Mouse (Mus musculus) forebrain, embryonic 11.5 days (tissue): ENCODE data around the gene C530008M17Rik. TPM values are rescaled to one million over a fixed set of nuclear protein-coding genes. Genes with fewer than 3 reads are reported as not detected.

Source experiments
- ATAC-seq: fragments of 200-750 bp; cut with Nextera tagmentation; replicated peaks from 2 replicates; pipeline ENCODE4 v1.8.0; 2017; ENCODE audit warnings: moderate TSS enrichment; ENCODE audit not compliant: low FRiP score
- DNase-seq: peaks from one replicate; pipeline ENCODE4 v3.0.0-alpha.2; 2017; ENCODE audit warnings: low spot score
- H3K27ac ChIP-seq: fragments of 300-500 bp; sonication (generic); 2 replicates; pipeline ENCODE4 v1.5.1; 2014; ENCODE audit warnings: low read depth, low read length
- H3K27me3 ChIP-seq: fragments of 300-500 bp; sonication (generic); 2 replicates; pipeline ENCODE4 v1.6.1; 2014; ENCODE audit warnings: mild to moderate bottlenecking, low read length, mixed read lengths; ENCODE audit not compliant: control insufficient read depth, insufficient read depth
- H3K36me3 ChIP-seq: fragments of 300-500 bp; sonication (generic); 2 replicates; pipeline ENCODE4 v1.6.1; 2014; ENCODE audit warnings: mild to moderate bottlenecking, low read length, moderate library complexity, mixed read lengths; ENCODE audit not compliant: control insufficient read depth, insufficient read depth
- H3K4me1 ChIP-seq: fragments of 300-500 bp; sonication (generic); replicated peaks from 2 replicates; pipeline ENCODE4 v1.6.1; 2014; ENCODE audit warnings: low read length, mixed read lengths; ENCODE audit not compliant: control insufficient read depth, insufficient read depth
- H3K4me2 ChIP-seq: fragments of 300-500 bp; sonication (generic); 2 replicates; pipeline ENCODE4 v1.6.1; 2014; ENCODE audit warnings: low read depth, mild to moderate bottlenecking, low read length, moderate library complexity, mixed read lengths; ENCODE audit not compliant: severe bottlenecking
- H3K4me3 ChIP-seq: fragments of 300-500 bp; sonication (generic); 2 replicates; pipeline ENCODE4 v1.5.1; 2014; ENCODE audit warnings: low read depth, low read length
- H3K9ac ChIP-seq: fragments of 300-500 bp; sonication (generic); 2 replicates; pipeline ENCODE4 v1.6.1; 2014; ENCODE audit warnings: low read length
- H3K9me3 ChIP-seq: fragments of 300-500 bp; sonication (generic); 2 replicates; pipeline ENCODE4 v1.6.1; 2016; ENCODE audit warnings: low read length, mixed read lengths; ENCODE audit not compliant: control insufficient read depth
- WGBS: fragments of 180-500 bp; shearing (Covaris S2); extraction: QIAGEN DNeasy Blood & Tissue Kit; methylation state at CpG from one replicate; pipeline ENCODE4 v1.1.7; 2014; 5-methylcytosine and 5-hydroxymethylcytosine counted together
- polyA plus RNA-seq: library from polyadenylated mRNA; unstranded; fragments of >200 nt; fragmentation: Nextera tagmentation; extraction: Ambion mirVana; gene quantifications from 2 replicates; pipeline ENCODE4 v1.2.1, GENCODE M21; 2014

The C530008M17Rik gene
- polyA plus RNA-seq, 1 experiment from 2014 or later, result 40.6 TPM

DNA sequence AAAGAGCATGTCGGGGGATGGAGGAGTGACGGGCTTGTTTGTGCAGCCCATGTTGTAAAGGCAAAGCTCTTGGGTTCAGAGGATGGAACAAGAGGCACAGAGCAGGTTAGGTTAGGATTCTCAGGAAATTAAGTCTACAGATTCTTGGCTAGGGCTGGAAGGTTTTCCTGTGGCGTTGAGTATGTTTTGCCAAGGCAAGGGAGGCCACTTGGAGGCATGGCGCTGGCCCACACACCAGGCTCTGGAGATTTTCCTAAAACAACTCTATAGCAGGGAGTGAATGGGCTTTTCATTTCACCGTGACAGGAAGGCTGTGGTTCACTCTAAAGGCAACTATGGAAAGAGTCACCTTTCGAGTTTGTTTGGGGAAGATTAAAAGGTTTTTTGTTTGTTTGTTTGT lies 32.3 kb downstream of the C530008M17Rik start:
- H3K27ac ChIP-seq, result no peak overlapping the region
- peaks cover 3% of the 10 kb centered on the region; the same call in 1 of the 2 replicates for H3K4me1 ChIP-seq
- H3K4me2 ChIP-seq, result no peak overlapping the region
- no peak overlapping the region for H3K4me3 ChIP-seq
- 85% methylated on average over 6 of the region's 6 CpGs for WGBS
- no peak for ATAC-seq
- no peak overlapping the region for H3K9ac ChIP-seq
- no peaks in the 10 kb centered on the region for H3K36me3 ChIP-seq
- no peaks in the 10 kb centered on the region for H3K9me3 ChIP-seq
- DNase-seq, result no peak
- no peaks in the 10 kb centered on the region for H3K27me3 ChIP-seq

DNA sequence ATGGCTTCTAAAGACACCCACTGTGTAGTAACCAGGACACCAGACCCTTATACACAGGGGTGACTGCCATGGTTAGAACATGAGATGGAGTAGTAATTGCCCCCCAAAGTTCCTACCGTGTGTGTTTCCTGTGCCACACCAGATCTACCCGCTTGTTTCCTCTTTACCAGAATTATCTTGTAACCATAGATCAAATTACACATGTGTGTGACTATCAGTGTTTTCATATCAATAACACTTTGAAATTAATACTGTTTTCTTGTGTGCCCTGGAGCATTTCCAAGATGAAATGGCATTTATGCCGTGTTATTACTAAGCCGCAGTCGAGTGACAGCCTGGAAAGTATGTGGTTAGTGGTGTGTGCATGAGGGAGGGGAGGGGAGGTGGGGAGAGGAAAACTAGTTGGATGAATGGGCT lies 33.9 kb downstream of the C530008M17Rik start:
- Histone ChIP-seq H3K4me1 (no peaks in the 10 kb centered on the region), H3K27me3 (no peaks in the 10 kb centered on the region), H3K36me3 (no peaks in the 10 kb centered on the region), H3K9me3 (no peaks in the 10 kb centered on the region; the same call in 1 of the 2 replicates), H3K4me3 (no peak overlapping the region), H3K27ac (no peak overlapping the region), H3K4me2 (no peak overlapping the region), H3K9ac (no peak overlapping the region)
- ATAC-seq (no peak), DNase-seq (no peak)
- 84% methylated on average over 5 of the region's 5 CpGs for WGBS

DNA sequence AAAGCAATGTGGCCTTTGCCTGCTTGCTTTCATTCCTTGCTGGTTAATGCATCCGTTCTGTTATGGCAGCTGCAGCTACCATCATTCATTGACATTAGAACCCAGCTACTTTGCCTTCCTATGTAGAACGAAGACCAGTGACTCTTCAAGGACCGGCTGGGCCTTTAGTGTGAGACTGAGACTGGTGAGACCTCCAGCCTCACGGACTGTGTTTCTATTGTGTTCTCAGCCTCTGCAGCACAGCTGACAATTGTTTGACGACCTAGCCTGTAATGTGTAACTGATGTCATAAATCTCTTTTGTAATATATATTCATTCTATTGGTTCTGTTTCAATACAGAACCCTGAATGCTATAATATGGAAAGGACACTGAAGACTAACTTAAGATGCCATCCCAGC lies 34.9 kb downstream of the C530008M17Rik start:
- ATAC-seq (no peak), DNase-seq (no peak)
- H3K9ac ChIP-seq, result no peak overlapping the region
- no peak overlapping the region for H3K27ac ChIP-seq
- H3K4me3 ChIP-seq, result no peak overlapping the region
- no peaks in the 10 kb centered on the region for H3K36me3 ChIP-seq
- no peaks in the 10 kb centered on the region for H3K4me1 ChIP-seq
- H3K9me3 ChIP-seq, result peaks cover 2% of the 10 kb centered on the region; the same call in 1 of the 2 replicates
- no peak overlapping the region for H3K4me2 ChIP-seq
- no peaks in the 10 kb centered on the region for H3K27me3 ChIP-seq
- WGBS, result 93% methylated on average over 5 of the region's 5 CpGs

DNA sequence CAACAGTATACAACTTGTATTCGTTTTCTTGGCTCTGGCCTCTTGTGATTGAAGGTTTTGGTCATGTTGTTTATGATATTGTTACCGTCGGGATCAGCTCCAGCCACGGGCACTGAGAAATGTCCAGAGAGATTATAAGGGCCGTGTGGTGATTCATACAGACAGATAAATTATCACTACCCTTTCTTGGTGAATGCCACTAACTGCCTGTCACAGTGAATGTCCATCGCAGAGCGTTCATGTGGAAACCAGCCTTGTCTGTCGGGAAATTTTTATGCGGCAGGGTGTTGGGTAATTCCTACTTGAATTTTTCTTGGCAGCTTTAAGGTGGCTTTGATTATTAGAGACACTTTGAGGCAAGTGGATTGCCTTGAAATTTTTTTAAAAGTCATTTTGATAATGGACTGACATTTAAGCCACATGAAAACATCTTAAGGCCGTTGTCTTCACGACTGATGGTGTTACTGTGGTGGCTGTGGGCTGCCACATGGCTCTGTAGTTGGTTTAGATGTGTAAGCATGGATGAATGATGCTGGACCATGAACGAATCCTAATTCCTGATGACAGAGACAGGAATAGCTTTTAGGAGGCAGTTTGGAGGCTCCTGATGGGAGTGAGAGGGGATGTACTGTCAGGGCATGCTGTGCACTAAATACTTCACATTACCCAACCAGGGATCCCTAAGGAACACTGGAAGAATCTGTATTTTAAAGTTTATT lies 35.6 kb downstream of the C530008M17Rik start:
- no peak overlapping the region for H3K9ac ChIP-seq
- WGBS, result 89% methylated on average over 12 of the region's 12 CpGs
- no peak overlapping the region for H3K4me3 ChIP-seq
- no peaks in the 10 kb centered on the region for H3K36me3 ChIP-seq
- H3K27me3 ChIP-seq, result no peaks in the 10 kb centered on the region
- no peak overlapping the region for H3K27ac ChIP-seq
- H3K4me1 ChIP-seq, result no peaks in the 10 kb centered on the region
- ATAC-seq (no peak), DNase-seq (no peak)
- H3K9me3 ChIP-seq, result peaks cover 2% of the 10 kb centered on the region; the same call in 1 of the 2 replicates
- H3K4me2 ChIP-seq, result no peak overlapping the region

DNA sequence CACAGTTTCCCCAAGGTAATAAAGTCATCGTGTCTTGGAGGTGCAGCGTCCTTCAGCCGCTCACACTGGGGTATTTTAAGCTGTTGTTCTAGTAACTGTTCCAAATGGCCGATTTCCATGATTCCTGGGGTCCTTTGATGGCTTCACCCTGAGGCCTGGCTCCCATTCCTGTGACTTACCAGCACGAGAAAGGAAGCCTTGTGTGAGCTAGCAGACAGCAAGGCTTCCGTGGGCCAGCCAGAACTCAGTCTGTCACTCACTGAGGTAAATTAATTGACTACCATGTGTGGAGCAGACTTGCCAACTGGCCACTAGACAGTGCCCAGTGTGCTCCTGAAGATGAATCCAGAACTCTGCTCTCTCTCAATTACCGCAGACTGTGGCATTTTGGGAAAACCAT lies 41.2 kb downstream of the C530008M17Rik start:
- H3K4me2 ChIP-seq, result no peak overlapping the region
- H3K4me1 ChIP-seq, result peaks cover 4% of the 10 kb centered on the region; the same call in 1 of the 2 replicates
- no peaks in the 10 kb centered on the region for H3K36me3 ChIP-seq
- H3K9ac ChIP-seq, result no peak overlapping the region
- H3K27me3 ChIP-seq, result no peaks in the 10 kb centered on the region
- no peak overlapping the region for H3K4me3 ChIP-seq
- ATAC-seq (no peak), DNase-seq (no peak)
- 73% methylated on average over 7 of the region's 7 CpGs for WGBS
- H3K9me3 ChIP-seq, result peaks cover 2% of the 10 kb centered on the region; the same call in 1 of the 2 replicates
- H3K27ac ChIP-seq, result no peak overlapping the region

DNA sequence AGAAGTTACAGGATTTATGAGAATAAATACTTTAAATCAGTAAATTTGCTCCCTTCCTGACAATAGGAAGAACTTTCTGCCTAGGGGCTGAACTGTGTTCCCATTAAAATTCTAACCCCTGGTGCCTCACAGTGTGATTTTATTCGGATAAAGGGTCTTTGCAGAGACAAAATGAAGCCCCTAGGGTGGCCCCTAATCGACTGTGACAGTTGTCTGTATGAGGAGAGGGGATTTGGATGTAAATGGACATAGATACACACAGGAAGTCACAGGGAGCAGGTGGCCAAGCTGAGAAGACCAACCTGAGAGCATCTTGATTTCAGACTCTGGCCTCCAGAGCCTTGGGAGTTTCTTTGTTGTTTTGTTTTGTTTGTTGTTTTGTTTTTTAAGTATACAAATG lies 41.9 kb downstream of the C530008M17Rik start:
- peaks cover 2% of the 10 kb centered on the region; the same call in 1 of the 2 replicates for H3K9me3 ChIP-seq
- H3K36me3 ChIP-seq, result no peaks in the 10 kb centered on the region
- no peaks in the 10 kb centered on the region for H3K27me3 ChIP-seq
- H3K27ac ChIP-seq, result no peak overlapping the region
- WGBS, result 16% methylated on average over 2 of the region's 2 CpGs
- no peak overlapping the region for H3K9ac ChIP-seq
- DNase-seq (no peak), ATAC-seq (no peak)
- H3K4me1 ChIP-seq, result peaks cover 4% of the 10 kb centered on the region; the same call in 1 of the 2 replicates
- H3K4me2 ChIP-seq, result no peak overlapping the region
- no peak overlapping the region for H3K4me3 ChIP-seq

DNA sequence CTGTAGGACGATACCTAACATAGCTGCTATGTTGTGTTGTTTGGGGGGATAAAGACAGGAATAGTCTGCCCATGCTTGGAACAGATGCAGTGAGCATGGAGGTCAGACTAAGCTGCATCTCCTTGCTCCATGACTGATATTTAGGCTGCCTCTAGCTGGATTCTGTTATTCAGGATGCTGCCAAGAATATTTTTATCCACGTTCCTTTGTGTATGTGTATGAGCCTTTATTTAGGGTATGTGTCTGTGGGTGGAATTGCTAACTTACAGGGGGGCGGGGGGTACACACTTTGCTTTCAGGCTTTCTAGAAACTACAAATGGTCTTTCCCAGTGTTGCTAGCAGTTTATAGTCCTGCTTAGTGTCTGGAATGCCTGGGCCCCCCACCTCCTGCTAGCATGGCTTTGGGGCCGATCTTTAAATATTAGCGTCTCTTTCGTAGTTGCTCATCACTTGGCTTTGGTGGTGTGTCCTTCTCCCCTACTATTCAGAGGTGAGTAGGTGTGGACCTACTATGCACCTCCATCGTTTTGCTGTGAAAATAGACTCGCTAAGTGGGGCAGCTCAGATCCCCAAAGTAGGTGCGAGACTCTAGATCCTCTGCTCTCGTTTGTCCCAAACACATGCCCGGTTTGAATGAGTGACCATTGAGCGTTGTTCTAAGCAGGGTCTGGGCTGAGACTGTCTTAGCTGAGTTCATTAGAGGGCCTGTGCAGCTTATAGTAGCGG lies 45.0 kb downstream of the C530008M17Rik start:
- 76% methylated on average over 13 of the region's 13 CpGs for WGBS
- ATAC-seq, result no peak
- H3K27ac ChIP-seq, result no peak overlapping the region

DNA sequence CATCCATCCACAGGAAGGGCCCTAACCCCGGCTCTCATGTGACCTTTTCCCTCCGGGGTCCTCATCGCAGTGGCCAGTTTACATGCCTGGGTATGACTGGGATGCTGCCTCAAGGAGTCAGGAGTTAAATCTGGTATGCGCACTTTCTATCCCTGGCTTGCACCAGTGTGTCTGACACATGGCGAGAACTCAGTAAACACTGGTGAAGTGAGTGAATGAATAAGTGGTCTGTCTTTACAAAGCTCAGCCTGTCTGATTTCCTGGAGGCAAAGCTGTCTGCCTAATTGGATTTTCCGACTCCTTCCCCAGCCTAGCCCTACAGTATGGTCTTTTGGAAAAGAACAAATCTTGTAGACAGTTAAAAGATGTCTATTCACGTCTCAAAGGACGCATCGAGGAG lies 45.8 kb downstream of the C530008M17Rik start:
- no peak for DNase-seq
- H3K4me1 ChIP-seq, result peaks cover 4% of the 10 kb centered on the region; the same call in 1 of the 2 replicates

More for the DNA sequence above, 45.0 kb downstream of the C530008M17Rik start:
- H3K4me1 ChIP-seq, result peaks cover 4% of the 10 kb centered on the region; the same call in 1 of the 2 replicates
- H3K27me3 ChIP-seq, result no peaks in the 10 kb centered on the region
- H3K9ac ChIP-seq, result no peak overlapping the region
- H3K36me3 ChIP-seq, result no peaks in the 10 kb centered on the region; the same call in 1 of the 2 replicates
- no peak overlapping the region for H3K4me3 ChIP-seq
- no peak for DNase-seq
- no peak overlapping the region for H3K4me2 ChIP-seq
- H3K9me3 ChIP-seq, result no peaks in the 10 kb centered on the region

More for the DNA sequence above, 45.8 kb downstream of the C530008M17Rik start:
- Histone ChIP-seq H3K27ac (no peak overlapping the region), H3K4me3 (no peak overlapping the region), H3K9me3 (no peaks in the 10 kb centered on the region), H3K36me3 (no peaks in the 10 kb centered on the region; the same call in 1 of the 2 replicates), H3K9ac (no peak overlapping the region; the same call in 1 of the 2 replicates), H3K27me3 (no peaks in the 10 kb centered on the region), H3K4me2 (no peak overlapping the region)
- peak; percentile 55; the same call in 1 of the 2 replicates for ATAC-seq
- WGBS, result 33% methylated on average over 9 of the region's 9 CpGs
